Mouse (Mus musculus): ENCODE results near the gene Ovgp1.
"Not testable (repeated sequence)": the region's sequence is repeated elsewhere in the genome, so short reads cannot be mapped to it uniquely, and the experiment has no call there.

Gene Ovgp1

GRCm38 (mm10) chr3:106000707-106001375 is 27.3 kb downstream of the Ovgp1 start:
- no peak for DNase-seq

- DNase-seq, result peak; percentile 80
These were observed 28.2 kb downstream of the Ovgp1 start for GRCm38 (mm10) chr3:106001416-106002370.

GRCm38 (mm10) chr3:106003360-106003759 is 29.8 kb downstream of the Ovgp1 start:
- not testable (repeated sequence) for DNase-seq

- no peak for DNase-seq
These were observed 41.0 kb downstream of the Ovgp1 start, which contains the start of gene Pifo for GRCm38 (mm10) chr3:106014546-106014945. Gene Pifo, minus strand, starts transcription at chr3:106014646.

GRCm38 (mm10) chr3:106021840-106022239 is 48.3 kb downstream of the Ovgp1 start:
- DNase-seq, result no peak

GRCm38 (mm10) chr3:106024135-106024534 is 50.6 kb downstream of the Ovgp1 start:
- DNase-seq, result no peak

- DNase-seq, result no peak
These were observed 59.3 kb downstream of the Ovgp1 start, which contains the start of gene Chil5 for GRCm38 (mm10) chr3:106032781-106033180. Gene Chil5, minus strand, starts transcription at chr3:106032814.
